Mouse (Mus musculus) kidney, adult 8-10 months (tissue): ENCODE measurements around the gene Wfikkn2.
A peak's percentile ranks its signal among the peaks of the same experiment; 100 is the strongest.
"Not testable (repeated sequence)": the region's sequence is repeated elsewhere in the genome, so short reads cannot be mapped to it uniquely, and the experiment has no call there.

Experiments used
- DNase-seq, 2 experiments: peaks; one replicate each; pipeline ENCODE4 v3.0.0; 2022

The Wfikkn2 gene

DNA sequence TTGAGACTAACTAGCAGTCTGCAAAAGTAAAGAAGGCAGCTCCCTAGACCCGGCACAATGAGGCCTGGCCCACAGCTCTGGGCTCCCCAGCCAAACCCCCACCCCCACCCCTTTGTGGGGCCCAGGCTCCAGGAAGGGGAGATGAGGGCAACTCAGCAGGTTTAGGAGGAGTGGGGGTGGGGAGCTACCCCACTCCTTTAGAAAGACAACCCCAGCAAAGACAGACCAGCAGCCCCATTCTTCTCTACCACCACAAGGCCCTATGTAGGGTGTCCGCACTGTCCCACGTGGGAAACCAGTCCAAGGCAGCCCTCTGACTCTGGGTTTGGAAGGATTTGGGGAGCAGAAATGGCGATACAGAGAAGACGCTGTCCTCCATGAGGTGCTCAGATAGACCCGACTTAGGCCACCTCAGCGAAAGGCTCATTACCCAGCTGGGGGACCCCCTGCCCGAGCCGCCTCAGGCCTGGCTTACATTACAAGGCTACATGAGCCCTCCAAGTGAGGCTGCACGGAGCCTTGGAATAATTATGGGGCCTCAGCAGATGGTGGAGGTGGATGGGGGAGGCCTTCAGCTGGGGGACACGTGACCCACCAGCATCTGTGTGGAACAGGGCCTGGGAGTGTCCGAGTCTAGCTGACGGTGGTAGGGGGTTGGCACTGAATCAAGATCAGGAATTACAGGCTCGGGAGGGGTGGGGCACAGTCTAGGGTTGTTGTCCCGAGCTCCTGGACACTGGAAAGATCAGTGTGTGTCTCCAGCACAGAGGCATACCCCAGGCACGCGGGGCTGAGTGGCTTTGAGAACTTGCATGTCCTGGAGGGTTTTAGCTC lies at the start of gene Wfikkn2:
Wfikkn2 (minus strand) TSS at position 51 of the 834 bp plus-strand sequence.
- no peak for DNase-seq

DNA sequence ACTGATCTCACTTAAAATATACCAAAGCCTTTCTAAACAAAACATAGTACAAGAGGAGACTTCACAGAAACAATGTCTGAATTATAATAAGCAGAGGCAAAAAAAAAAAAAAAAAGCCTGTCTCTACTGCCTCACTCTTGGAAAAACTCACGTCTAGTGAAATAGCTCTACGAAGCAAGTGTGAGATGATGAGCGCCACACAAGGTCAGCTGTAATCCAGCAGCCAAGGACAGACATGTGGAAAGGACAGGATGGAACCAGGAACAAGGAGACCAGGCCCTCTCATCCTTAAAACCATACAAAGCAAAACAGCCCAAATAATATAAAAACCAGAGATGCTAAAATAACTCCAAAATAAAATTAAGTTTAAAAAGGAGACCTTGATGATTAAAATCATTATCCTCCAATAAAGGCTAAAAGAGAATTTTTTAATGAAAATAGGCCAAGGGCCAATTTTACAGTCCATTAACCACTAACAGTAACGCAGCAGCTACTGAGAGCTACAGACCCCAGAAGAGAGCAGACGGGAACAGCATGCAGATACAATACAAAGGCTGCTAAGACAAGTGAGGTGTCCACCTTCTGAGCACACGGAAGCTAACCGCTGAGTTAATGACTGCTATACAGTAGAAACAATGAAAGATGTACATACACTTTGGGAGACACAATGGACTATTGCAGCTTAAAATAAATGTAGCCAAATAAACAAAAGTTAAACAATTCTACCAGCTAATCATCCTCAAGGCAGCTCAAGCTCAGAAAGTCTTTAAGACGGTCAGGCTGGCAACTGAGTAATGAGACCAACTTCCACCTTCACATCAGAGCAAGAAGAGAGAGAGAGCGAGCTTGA lies 49.4 kb upstream of the Wfikkn2 start:
- DNase-seq, result no peak

- no peak for DNase-seq
Observed at GRCm38 (mm10) chr11:94290062-94290740, 44.4 kb upstream of the Wfikkn2 start.

DNA sequence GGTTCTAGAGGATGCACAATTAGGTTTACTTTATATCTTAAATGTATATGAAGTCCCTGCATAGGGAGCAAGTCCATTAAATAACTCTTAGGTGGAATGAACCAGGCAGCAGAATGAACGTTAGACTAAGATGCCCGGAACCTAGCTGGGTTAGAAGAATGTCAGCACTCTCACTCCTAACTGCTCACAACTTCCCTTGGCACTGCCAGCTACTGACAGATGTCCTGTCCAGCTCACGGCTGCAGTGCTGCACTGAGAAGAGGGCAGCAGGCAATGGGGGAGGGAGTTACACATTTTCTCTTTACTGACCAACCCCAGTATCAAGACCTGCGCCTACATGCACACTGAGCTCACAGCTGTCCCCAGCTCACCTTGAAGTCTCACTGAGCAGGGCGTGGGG lies 41.3 kb upstream of the Wfikkn2 start:
- no peak for DNase-seq

- DNase-seq, result no peak
Observed at GRCm38 (mm10) chr11:94285886-94286574, 40.2 kb upstream of the Wfikkn2 start.

DNA sequence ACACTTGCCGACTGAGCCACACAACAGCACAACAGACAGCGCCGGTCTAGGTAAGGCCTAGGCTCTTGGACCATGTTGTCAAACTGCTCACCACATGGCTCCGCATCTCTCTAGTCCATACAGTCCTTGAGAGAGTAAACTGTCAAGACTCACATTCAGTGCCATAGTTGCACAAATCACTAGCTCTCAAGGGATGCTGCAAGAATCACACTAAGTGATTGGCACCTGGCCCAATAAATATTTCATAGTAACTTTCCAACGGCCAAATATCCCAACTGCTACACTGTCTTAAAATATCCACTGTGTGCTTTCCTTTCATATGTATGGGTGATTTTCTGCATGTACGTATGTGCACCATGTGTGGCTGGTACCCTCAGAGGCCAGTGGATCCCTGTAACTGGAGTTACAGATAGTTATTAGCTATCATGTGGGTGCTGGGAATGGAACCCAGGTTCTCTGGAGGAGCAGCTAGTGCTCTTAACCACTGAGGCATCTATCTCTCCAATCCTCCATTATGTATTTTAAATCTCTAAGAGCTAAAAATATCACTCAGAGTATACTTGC lies 37.8 kb upstream of the Wfikkn2 start:
- DNase-seq, result no peak

- no peak for DNase-seq
Observed at GRCm38 (mm10) chr11:94282291-94282690, 36.5 kb upstream of the Wfikkn2 start.

DNA sequence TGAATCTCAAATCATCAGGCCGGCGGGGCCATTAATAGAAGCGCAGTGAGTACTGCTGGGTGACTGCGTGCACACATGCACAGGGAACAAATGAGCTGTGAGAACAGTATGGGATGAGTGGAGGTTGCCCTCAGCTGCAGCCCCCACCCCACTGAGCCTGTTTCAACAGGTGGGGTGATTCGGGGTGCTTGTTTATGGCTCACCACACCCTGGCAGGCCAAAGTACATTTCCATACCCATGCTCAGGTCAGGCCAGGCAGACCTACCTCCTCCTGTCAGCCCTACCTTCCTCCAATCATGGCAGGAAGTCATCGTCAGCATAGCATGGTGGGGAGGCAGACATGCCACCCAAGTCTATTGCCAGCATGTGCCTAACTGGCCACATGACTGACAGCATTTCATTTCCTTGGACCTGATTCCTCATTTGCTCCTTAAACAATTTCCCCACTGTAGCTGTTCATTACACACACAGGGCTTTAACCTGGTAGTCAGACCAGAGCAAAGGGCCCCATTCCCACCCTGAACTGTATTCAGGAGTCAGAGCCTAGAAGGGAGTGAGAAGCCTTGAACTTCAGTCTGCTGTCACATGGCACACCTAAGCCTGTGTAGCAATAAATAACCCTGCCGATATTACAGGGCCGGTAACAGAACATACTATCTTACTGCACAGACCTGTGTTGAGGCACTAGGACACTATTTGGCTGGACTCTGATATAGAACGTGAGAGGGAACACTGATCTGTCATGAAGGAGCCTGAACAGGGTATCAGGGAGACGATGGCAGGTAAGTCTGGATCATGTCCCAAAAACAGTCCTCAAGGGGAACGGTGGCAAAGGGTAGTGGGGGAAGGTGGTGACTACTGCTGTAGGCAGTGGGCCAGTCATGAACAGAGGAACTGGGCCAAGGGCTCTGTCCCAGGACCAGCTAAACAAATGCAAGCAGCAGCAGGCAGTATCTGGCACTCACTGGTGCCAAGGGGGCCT lies 35.7 kb upstream of the Wfikkn2 start, which contains the start of gene Gm21885:
Gm21885 (plus strand) TSS at position 675 of the 983 bp plus-strand sequence.
- no peak for DNase-seq

DNA sequence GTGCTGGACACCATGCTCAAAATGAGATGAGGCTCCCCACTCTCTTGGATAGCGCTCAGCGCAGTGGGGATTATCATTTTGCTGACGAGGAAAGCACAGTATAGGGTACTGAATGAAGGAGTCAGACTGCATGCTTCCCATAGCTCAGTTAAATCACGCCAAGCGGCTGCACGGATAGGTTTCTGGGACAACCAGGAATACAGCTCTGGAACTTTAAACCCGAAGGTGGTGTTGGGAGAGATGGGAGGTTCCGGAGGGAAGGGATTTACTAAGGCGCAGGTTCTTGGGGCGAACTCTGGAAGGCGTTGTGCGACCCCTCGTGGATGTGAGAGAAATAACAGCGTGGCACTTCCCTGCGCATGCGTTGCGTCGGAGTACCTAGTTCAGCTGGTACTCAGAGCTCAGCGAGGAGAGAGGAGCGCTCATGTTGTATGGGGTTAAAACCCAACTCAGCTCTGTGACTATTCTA lies 31.1 kb upstream of the Wfikkn2 start:
- peak; percentile 89 to 92 for DNase-seq

DNA sequence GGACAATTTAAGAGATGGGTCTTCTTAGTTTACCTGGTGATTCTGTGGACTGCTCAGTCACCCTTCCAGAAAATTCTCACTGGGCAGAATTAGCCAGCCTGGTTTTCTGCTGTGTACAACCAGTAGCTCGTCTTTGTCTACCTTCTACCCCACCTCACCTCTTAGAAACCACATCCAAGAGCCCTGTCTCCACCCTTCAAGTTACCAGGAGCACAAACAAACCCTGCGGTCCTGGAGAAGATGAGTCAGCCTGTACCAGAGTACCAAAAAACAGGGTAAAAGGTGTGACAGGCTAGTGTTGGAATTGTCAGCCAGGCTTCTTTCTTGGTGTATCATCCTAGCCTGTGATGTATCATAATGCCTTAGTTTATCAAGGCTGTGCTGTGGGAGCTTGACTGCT lies 29.9 kb upstream of the Wfikkn2 start:
- DNase-seq, result no peak

GRCm38 (mm10) chr11:94275226-94275625 lies 29.4 kb upstream of the Wfikkn2 start:
- DNase-seq, result no peak

GRCm38 (mm10) chr11:94274206-94274867 lies 28.5 kb upstream of the Wfikkn2 start:
- DNase-seq, result no peak

DNA sequence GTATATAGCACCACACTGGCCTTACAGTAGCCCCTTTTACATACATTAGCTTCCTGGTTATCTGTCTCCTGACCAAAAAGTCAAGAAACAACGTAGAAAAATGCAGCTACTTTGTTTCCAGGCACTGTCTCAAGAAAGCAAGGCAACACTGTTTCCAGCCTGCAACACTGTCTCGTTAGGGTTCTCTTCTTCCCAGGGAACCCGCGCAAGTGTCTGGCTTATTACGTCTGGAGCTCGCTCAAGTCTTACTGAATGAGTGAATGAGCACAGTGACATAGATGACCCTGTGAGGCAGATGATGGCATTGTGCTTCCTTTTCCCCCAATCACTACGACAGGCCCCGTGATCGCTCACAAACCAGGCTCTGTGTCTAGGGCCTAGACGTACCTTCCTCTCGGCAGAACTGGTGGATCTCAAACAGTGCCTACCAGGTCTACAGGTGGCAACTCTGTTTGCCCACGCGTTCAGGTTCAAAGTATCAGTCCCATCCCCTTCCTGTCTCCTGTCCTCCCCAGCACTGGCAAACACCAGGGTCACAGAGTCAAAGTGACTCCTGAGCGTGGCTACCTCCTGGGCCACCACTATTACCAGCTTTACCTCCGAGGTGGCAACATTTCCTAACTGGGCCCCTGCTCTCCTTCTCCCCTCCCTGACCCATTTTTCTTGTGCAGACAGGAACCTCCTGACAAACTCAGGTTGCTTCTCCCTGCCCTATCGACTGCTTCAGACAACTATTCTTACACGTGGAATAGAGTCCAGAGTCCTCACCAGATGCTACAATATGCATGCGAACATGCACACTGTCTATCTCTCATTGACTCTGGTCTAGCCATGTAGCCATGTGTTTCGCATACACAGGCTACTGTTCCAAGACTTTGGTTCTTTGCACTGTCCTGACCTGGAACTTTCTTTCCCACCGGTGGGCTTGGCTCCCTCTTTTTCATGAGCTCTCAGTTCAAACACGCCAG lies 27.4 kb upstream of the Wfikkn2 start:
- DNase-seq, result no peak

DNA sequence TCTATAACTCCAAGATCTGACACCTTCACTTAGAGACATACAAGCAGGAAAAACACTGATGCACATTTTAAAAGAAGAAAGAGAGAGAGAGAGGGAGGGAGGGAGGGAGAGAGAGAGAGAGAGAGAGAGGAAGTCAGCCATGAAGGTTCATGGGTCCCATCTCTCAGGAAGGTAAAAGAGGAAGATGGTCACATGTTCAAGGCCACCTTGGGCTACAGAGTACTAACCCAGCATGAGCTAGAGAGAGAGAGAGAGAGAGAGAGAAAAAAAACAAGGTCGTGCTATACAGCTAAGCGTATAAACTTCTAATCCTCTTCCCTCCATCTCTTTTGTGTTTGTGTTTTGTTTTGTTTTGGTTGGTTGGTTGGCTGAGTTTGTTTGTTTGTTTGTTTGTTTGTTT lies 25.2 kb upstream of the Wfikkn2 start:
- no peak for DNase-seq

DNA sequence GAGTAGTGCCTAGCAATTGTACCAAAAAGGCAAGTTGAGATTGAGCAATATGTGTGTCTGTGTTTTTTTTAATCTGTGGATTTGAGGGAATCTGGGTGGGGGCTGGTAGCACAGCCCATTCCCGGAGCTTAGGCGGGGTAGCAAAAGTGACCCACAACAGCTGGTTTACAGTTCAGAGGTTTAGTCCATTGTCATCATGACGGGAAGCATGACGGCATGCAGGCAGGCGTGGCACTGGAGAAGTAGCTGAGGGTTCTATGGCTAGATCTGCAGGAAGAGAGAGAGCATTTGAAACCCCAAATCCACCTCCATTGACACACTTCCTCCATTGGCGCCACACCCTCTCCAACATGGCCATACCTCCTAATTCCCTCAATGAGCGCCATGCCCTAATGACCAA lies 24.1 kb upstream of the Wfikkn2 start:
- DNase-seq, result no peak

GRCm38 (mm10) chr11:94268761-94269160 lies 23.0 kb upstream of the Wfikkn2 start:
- DNase-seq, result no peak

DNA sequence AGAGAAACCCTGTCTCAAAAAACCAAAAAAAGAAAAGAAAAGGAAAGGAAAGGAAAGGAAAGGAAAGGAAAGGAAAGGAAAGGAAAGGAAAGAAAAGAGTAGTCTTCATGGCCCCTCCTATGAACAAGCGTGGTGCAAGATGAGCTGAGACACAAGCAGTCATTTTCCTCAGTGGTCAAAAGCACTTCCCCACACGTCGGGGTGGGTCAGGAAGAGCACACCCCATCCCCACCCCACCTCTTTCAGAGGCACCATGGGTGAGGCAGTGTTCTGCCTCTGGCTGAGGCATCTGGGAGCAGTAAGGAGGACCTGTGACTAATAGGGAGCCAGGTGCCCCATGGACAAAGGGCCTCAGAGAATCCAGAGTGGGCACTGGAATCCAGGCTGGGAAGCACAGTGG lies 20.4 kb upstream of the Wfikkn2 start:
- not testable (repeated sequence) for DNase-seq

GRCm38 (mm10) chr11:94265134-94265785 lies 19.5 kb upstream of the Wfikkn2 start:
- DNase-seq, result peak in 1 of 2 experiments; percentile 48
